Mouse (Mus musculus): ENCODE data around the gene Me3. TPM values are rescaled to one million over a fixed set of nuclear protein-coding genes. Genes with fewer than 3 reads are reported as not detected.

The Me3 gene
- polyA plus RNA-seq, 1 experiment from 2014 or later = 0.77 TPM

DNA sequence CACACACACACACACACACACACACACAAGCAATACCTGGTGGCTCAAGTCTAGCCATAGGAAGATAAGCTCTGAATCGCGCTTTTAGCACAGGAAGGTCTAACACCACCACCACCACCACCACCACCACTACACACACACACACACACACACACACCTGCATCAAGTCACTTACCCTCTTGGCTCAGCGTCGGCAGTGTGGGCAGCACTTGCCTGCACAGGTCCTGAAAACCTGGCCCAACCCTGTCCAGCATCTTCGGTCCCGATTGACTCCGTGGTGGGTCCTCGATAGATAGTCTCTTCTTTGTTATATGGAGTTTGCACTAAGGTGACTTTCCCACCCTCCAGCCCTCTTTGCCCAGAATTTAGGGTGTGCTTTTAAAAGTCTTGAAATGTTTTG is 270.8 kb downstream of the Me3 start:
- Histone ChIP-seq H3K4me1 (ENCODE audit: control insufficient read depth, insufficient read depth, low read length) (no peaks in the 10 kb centered on the region), H3K27ac (ENCODE audit: low read depth, low read length) (no peak overlapping the region), H3K9ac (ENCODE audit: low read length) (no peak overlapping the region), H3K9me3 (ENCODE audit: control insufficient read depth, low read length) (no peaks in the 10 kb centered on the region), H3K27me3 (ENCODE audit: control insufficient read depth, insufficient read depth, low read length) (no peaks in the 10 kb centered on the region), H3K4me2 (ENCODE audit: low read depth) (no peak overlapping the region), H3K4me3 (ENCODE audit: low read depth, low read length) (no peak overlapping the region), H3K36me3 (ENCODE audit: control insufficient read depth, insufficient read depth, low read length) (no peaks in the 10 kb centered on the region)
- ATAC-seq (ENCODE audit: insufficient read depth, low FRiP score, low TSS enrichment) (no peak), DNase-seq (ENCODE audit: low spot score) (no peak)
- WGBS = 84% methylated on average over 8 of the region's 8 CpGs

DNA sequence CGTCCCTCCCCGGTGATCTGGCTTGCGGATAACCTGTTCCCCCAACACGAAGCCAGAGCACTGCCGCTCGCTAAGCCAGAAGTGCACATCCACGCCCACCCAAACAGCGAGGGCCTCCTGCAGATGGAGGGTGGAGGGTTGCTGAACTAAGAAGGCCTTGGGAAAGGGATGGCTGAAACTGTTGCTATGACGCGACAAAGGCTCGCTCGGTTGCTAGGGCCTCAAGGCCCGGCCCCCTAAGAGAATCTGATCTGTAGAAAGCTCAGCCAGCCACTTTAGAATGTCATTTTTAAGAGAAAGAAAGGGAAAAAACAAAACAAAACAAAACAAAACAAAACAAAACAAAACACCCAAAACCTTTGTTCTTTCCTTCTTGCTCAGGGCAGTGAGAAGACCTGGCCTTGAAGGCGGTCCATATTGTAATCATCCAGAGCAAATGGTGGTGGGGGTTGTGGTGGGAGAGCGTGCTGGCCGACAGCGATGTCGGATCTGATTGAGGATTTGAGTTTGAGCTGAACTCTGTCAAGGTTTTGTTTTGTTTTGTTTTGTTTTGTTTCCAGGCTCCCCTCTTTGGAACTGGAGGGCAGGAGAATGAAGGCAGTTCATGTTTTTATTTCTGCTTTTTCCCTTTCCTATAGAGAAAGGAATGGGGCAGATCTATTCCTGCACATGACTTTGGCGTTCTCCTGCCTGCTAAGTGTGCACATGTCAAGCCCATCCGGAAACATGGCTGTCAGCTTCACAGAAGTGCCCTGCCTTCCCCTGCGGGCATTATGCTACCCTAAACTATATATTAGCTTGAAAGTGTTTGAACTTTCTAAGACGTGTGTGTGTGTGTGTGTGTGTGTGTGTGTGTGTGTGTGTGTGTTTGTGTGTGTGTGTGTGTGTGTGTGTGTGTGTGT is 271.5 kb downstream of the Me3 start, which contains the start of gene Ccdc81:
Ccdc81 (minus strand) TSS at position 188 of the 902 bp plus-strand sequence.
- 41% methylated on average over 22 of the region's 22 CpGs for WGBS
- Histone ChIP-seq H3K4me2 (ENCODE audit: low read depth) (no peak within 1 kb of the TSS), H3K4me1 (ENCODE audit: control insufficient read depth, insufficient read depth, low read length) (no peaks in the 10 kb centered on the region), H3K36me3 (ENCODE audit: control insufficient read depth, insufficient read depth, low read length) (no peaks in the 10 kb centered on the region), H3K9me3 (ENCODE audit: control insufficient read depth, low read length) (no peaks in the 10 kb centered on the region), H3K27me3 (ENCODE audit: control insufficient read depth, insufficient read depth, low read length) (no peaks in the 10 kb centered on the region), H3K27ac (ENCODE audit: low read depth, low read length) (no peak within 1 kb of the TSS), H3K4me3 (ENCODE audit: low read depth, low read length) (no peak within 1 kb of the TSS), H3K9ac (ENCODE audit: low read length) (no peak within 1 kb of the TSS)
- peak; percentile 18 for DNase-seq (ENCODE audit: low spot score)
- no peak for ATAC-seq (ENCODE audit: insufficient read depth, low FRiP score, low TSS enrichment)

Other genes with a start within 250 kb of the Me3 start
- gene Tmem135, start 228.2 kb upstream of the Me3 start, polyA plus RNA-seq (2014; fragmentation: Nextera tagmentation; extraction: Ambion mirVana) = 15.3 and 17.9 TPM in 2 replicates
- 4.4 TPM in 2 replicates for gene Fzd4, start 228.0 kb upstream of the Me3 start, polyA plus RNA-seq (2014; fragmentation: Nextera tagmentation; extraction: Ambion mirVana)
- 22.1 and 23.0 TPM in 2 replicates for gene Prss23, start 105.2 kb upstream of the Me3 start, polyA plus RNA-seq (2014; fragmentation: Nextera tagmentation; extraction: Ambion mirVana)